Mouse (Mus musculus) bone marrow, adult 2 months (tissue): ENCODE results near the gene Senp8. TPM values are rescaled to one million over a fixed set of nuclear protein-coding genes. Genes with fewer than 3 reads are reported as not detected.

Experiments
- H3K27ac ChIP-seq: fragments of 200-500 bp; 2 replicates; pipeline ENCODE4 v1.5.1; 2012; ENCODE audit warnings: low read depth, mild to moderate bottlenecking, control low read depth, inconsistent platforms, low read length; ENCODE audit not compliant: control insufficient read depth, poor library complexity, insufficient read depth
- H3K4me1 ChIP-seq: fragments of 200-500 bp; 2 replicates; pipeline ENCODE4 v1.6.1; 2011; ENCODE audit warnings: low read length; ENCODE audit not compliant: control insufficient read depth, insufficient read depth
- H3K4me3 ChIP-seq: fragments of 200-500 bp; replicated peaks from 2 replicates; pipeline ENCODE3; 2011; ENCODE audit warnings: mild to moderate bottlenecking, low read depth, low read length, control low read depth; ENCODE audit not compliant: control insufficient read depth
- CTCF ChIP-seq: fragments of 200-500 bp; IDR thresholded peaks from 2 replicates; pipeline ENCODE4 v1.5.1; 2011; ENCODE audit warnings: low read length, control low read depth; ENCODE audit not compliant: control insufficient read depth, insufficient read depth
- POLR2A ChIP-seq: fragments of 200-500 bp; IDR thresholded peaks from 2 replicates; pipeline ENCODE4 v1.6.1; 2011; ENCODE audit warnings: low read depth, mild to moderate bottlenecking, control low read depth, low read length, borderline replicate concordance; ENCODE audit not compliant: control insufficient read depth
- WGBS: fragments of 180-500 bp; shearing (Covaris S2); methylation state at CpG from one replicate; pipeline ENCODE4 v1.1.7; 2018; 5-methylcytosine and 5-hydroxymethylcytosine counted together
- polyA plus RNA-seq: library from polyadenylated mRNA; stranded (reverse); fragments of >200 nt; gene quantifications from 2 replicates; pipeline ENCODE4 v1.2.4, GENCODE M21; 2011; ENCODE audit warnings: low replicate concordance; ENCODE audit not compliant: missing spikeins, insufficient read depth, insufficient read length

The Senp8 gene
- polyA plus RNA-seq, 1 experiment: 1.1 TPM

DNA sequence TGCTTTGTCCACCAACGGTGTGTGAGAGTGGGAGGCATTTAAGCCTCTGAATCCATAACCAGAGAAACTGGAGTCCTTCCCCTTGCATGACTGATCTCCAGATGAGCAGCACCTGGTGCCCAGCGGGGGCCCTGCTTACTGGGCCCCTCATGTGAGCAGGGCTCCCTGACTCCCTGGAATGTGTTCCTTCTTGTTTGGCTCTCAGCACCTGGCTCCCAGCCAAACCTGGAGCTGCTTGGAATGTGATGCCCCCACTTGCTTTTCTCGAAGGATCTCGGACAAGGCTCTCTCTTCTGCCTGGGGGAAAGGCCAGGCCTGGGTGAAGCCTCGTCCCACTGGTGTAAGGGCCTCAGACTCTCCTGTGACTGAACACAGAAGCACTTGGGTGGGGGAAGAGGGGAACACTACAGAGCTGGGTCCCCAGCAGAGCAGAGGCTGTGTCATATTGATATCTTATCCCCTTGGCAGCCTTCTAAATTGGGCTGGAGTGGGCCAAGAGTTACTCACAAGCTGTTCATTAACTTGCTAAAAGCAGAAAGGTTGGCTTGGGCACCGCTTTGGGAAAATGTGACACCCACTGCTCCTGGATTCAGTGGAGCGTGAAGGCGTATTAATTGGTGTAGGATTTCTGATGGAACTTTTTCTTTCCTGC is 26.6 kb downstream of the Senp8 start:
- H3K4me3 ChIP-seq: no peak overlapping the region
- 77% methylated on average over 8 of the region's 8 CpGs for WGBS

GRCm38 (mm10) chr9:59723096-59723657 is 27.3 kb downstream of the Senp8 start:
- Histone ChIP-seq H3K4me1 (no peaks in the 10 kb centered on the region), H3K27ac (no peak overlapping the region), H3K4me3 (no peak overlapping the region)
- peak; percentile 68 for TF ChIP-seq CTCF
- TF ChIP-seq POLR2A: no peak
- WGBS: 26% methylated on average over 10 of the region's 10 CpGs

More for the DNA sequence above, 26.6 kb downstream of the Senp8 start:
- TF ChIP-seq CTCF (no peak), POLR2A (no peak)
- Histone ChIP-seq H3K27ac (no peak overlapping the region), H3K4me1 (no peaks in the 10 kb centered on the region)

DNA sequence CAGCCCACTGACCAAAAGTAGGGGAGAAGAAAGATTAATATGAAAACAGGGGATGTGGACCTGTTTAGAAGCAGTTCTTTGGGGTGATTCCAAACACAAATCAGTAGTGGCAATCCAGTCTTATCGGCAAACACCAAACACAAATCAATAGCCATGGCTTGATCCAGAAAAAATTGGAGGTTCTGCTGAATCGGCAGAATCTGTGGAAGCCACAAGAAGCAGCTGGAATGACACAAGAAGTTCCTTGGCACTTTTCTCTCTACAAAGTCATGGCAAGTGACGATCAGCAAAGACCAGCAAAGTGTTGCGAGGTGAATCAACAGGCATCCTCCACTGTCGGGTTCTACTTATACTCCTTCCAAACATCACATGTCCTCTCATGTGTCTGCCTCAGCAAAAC is 29.4 kb downstream of the Senp8 start:
- no peak overlapping the region for H3K27ac ChIP-seq
- no peaks in the 10 kb centered on the region for H3K4me1 ChIP-seq
- H3K4me3 ChIP-seq: no peak overlapping the region
- TF ChIP-seq POLR2A (no peak), CTCF (no peak)
- WGBS: 77% methylated on average over 5 of the region's 5 CpGs

- no peak overlapping the region for H3K27ac ChIP-seq
- TF ChIP-seq POLR2A: no peak
- TF ChIP-seq CTCF: no peak
- WGBS: 84% methylated on average over 4 of the region's 4 CpGs
- H3K4me3 ChIP-seq: no peak overlapping the region
- no peaks in the 10 kb centered on the region for H3K4me1 ChIP-seq
These were observed 32.3 kb downstream of the Senp8 start for GRCm38 (mm10) chr9:59718237-59718636.

DNA sequence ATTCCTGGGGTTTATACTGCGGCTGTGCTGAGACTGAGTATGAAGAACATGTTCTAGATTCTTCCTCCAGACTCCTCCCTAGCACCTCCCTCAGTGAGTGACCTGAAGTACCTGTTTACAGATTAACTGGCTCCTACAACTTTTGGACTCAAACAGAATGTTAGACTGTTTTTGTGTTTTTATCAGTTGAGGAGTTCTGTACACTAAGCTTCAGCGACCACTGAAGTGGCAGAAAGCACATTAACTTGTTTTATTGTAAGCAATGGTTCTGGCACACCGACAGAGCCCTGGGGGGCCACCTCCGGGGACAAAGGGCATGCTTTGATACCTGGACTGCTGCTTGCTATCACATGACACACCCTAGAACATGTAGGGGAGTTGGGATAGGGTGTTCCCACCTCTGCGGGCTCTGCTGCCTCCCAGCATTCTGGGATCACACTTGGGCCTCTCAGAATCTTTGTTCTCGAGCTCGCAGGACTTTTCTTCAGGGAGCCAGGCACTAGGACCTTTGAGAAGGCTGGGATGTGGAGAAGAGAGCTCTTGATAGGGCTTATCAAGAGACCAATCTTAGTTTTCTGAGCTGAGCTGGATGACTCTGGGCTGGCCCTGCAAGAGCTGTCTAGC is 34.1 kb downstream of the Senp8 start:
- no peak overlapping the region for H3K27ac ChIP-seq
- no peak for TF ChIP-seq POLR2A
- TF ChIP-seq CTCF: no peak
- no peaks in the 10 kb centered on the region for H3K4me1 ChIP-seq
- whole genome bisulfite sequencing: 73% methylated on average over 7 of the region's 7 CpGs
- H3K4me3 ChIP-seq: no peak overlapping the region

GRCm38 (mm10) chr9:59709225-59709624 is 41.3 kb downstream of the Senp8 start:
- WGBS: 78% methylated on average over 3 of the region's 3 CpGs
- no peak overlapping the region for H3K27ac ChIP-seq
- no peak for TF ChIP-seq POLR2A
- TF ChIP-seq CTCF: no peak
- no peaks in the 10 kb centered on the region; the same call in 1 of the 2 replicates for H3K4me1 ChIP-seq
- H3K4me3 ChIP-seq: no peak overlapping the region

DNA sequence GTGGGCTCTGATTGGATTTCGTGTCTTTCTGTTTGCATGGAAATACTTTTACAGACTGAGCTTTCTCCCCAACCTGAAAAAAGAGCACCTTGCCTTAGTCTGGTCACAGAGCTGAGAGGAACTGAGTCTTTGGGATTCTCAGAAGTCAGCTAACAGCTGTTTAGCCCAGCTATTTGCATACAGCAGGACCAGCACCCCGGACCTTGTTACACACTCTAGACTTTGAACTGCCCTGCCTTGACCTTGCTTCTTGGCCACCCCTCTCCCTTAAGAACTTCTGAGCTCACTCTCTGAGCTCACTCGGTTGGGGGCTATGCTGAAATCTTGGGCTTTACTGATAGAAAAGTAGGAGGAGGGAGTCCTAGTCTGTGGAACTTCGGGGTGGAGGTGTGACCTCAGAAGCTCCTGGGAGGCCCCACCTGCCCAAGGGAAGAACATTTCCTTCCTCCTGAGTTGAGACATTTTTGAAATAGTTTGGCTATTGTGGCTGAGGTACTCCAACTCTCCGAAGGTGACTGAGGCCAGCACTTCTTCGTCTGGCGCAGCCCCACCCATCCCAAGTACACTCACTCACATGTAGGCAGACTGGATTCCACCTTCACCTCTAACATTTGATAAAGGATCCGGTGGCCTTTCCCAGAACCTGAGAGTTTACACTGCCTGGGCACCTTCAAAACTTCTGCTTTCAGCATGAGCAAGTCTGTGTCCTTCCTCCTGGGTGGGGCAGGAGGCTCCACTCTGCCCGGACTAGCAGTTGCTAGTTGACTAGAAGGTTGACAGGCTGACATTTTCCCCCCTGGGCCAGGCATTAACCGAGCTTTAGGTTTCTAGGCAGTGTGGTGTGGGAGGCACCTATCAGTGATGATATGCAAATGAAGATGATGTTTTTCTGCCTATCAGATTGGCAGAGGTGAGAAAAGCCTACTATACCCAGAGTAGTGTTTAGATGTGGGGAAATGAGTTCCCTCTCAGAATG is 43.4 kb downstream of the Senp8 start:
- TF ChIP-seq POLR2A (no peak), CTCF (no peak)
- Histone ChIP-seq H3K4me1 (no peaks in the 10 kb centered on the region; the same call in 1 of the 2 replicates), H3K4me3 (peak overlapping the region; percentile 24), H3K27ac (peak overlapping the region; percentile 16)
- WGBS: 40% methylated on average over 10 of the region's 10 CpGs
